Mouse (Mus musculus): ENCODE data around the gene Myb.

DNA sequence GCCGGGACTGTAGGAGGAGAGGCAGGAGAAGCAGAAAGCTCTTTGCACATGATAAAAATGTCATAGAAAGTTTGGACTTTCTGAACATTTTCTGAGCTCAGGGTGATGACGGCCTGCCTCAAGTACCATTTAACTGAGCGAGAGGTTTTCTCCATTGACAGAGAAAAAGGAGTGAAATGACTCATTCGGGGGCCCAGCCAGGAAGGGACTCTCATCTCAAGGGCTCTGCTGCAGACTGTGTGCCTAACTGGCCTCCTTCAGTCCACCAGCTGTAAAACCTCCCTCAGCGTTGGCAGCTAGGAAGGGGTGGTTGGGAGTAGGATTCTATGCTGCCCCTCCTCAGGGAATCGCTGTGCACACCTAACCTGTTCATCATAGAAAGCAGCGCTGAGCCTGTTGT lies 61.3 kb downstream of the Myb start:
- TF ChIP-seq POLR2A (IDR thresholded peaks at IDR 0.05; ENCODE audit: low read depth, low read length) (no peak), CTCF (IDR thresholded peaks at IDR 0.05; ENCODE audit: extremely low read depth, insufficient read depth, insufficient read length, insufficient replicate concordance) (no peak)
